Mouse (Mus musculus) cerebellum, postnatal 10 days (tissue): ENCODE data around the gene Olfr1080.
"Not testable (repeated sequence)": the region's sequence is repeated elsewhere in the genome, so short reads cannot be mapped to it uniquely, and the experiment has no call there.

Source experiments
- DNase-seq, 2 experiments: peaks; one replicate each; pipeline ENCODE4 v3.0.0; 2021; ENCODE audit warnings: mixed read lengths in 2 of 2

The Olfr1080 gene

DNA sequence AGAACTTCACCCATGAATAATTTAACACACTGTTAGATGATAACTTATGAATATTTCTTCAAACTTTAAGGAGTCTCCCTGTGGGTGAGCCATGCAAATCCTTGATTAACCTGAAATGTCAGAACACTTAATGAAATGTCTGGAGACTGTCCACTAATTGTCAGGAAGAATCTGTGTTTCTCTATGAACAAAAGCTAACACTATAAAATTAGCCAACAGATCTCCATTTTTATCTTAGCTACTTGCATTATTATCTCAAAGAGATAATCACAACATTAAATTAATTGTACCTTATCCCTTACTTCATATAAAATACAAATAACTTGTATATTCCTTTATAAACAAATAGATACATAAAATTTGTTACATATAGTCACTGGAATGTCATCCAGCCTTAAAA is at the start of gene Olfr1080:
Gene Olfr1080, minus strand, starts transcription at position 101 of the 400 bp plus-strand sequence.
- not testable (repeated sequence) for DNase-seq

DNA sequence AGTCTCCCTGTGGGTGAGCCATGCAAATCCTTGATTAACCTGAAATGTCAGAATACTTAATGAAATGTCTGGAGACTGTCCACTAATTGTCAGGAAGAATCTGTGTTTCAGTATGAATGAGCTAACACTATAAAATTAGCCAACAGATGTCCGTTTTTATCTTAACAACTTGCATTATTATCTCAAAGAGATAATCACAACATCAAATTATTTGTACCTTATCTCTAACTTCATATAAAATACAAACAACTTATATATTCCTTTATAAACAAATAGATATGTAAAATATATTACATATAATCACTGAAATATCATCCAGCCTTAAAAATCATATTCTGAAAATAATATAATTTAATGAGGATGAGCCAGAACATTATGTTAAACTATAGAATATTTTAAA is 40.8 kb upstream of the Olfr1080 start, which contains the start of gene Olfr1082:
Gene Olfr1082, minus strand, starts transcription at position 101 of the 400 bp plus-strand sequence.
- not testable (repeated sequence) for DNase-seq

DNA sequence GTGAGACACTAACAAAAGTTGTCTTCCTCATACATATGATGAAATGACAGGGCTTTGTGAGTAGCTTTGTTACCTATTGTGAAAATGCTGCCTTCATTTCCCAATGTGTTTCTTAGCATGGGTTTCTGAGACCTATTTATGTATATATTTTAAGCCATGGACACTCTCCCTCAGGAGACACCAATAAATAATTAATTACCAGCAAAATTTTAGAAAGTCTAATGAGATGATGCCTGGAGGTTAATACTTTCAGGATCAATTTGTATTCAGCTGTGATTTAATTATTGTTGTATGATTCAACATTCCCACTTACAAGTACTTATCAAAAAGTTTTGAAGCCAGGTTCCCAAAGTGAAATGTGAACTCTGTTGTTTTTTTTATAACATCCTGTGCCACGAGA is 15.7 kb downstream of the Olfr1080 start, which contains the start of gene Olfr1079:
Gene Olfr1079, minus strand, starts transcription at position 101 of the 400 bp plus-strand sequence.
- DNase-seq: no peak

DNA sequence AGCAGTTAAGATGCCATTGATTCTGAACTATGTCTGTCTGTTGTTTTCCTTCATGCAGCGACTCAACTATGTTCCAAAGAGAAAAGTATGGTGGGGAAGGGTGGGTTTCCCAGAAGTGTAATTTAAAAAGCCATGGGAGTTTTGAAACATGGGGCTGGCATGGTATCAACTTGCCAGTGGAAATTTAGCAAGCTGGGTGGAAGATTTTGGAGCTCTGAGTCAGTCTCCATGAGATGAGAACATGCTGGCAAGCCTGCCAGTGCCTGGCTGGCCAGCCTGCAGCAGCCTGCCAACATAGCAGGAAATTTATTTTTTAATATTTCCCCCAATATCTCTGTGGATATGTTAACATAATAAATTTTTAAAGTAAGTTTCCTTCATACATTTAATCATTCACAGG is 27.0 kb downstream of the Olfr1080 start:
- peak; percentile 61 to 70 for DNase-seq

DNA sequence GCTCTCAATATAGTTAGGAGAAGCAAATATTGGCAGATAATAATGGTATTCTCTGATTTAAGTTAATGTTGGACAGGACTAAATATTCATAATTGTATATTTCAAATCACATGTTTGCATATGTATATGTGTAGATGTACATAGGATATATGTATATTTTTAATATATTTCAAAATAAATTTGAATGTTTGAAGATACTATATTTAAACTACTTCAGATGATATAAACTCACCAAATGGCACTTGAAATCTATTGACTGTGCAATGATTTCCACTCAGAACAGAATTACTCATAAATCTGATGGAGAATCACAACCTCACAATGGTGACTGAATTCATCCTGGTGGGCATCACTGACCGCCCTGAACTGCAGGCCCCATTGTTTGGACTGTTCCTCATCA is 49.9 kb downstream of the Olfr1080 start, which contains the start of gene Olfr1076:
Gene Olfr1076, plus strand, starts transcription at position 301 of the 400 bp plus-strand sequence.
- DNase-seq: no peak
